Mouse (Mus musculus): Measurements from ENCODE around the gene Bcl6b.

DNA sequence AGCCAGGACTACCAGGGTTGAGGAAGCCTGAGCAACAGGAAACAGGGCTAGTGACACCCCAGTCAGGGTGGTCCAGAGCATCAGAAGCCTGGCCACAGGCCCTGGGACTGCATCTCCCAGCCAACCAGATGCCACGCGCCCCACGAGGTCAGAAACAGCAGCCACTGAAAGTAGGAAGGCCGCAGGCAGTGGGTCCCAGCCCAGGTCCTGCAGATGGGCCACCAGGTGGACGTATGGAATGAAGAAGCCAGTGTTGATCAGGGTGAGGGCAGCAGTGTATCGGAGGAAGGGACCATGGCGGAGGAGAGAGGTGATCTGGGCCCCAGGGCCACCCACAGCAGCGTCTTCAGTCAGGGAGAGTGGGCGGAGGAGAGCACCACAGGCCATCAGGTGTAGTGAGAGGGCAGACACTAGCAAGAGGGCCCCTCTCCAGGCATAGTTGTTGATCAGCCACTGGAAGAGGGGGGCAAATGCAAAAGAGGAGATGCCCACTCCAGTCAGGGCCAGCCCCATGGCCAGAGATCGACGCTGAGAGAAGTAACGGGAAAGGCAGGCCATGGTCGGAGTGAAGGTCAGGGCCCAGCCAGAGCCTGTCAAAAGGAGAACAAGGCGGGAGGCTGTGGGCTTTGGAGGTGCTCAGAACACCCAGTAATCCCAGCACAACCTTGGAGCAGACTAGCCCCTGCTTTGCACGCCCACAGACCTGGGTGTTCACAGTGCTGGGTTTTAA, 10.7 kb downstream of the Bcl6b start:
- TF ChIP-seq CTCF (IDR thresholded peaks at IDR 0.05; ENCODE audit: low read depth) (no peak), EP300 (IDR thresholded peaks at IDR 0.05; ENCODE audit: low read depth) (no peak)
